Mouse (Mus musculus): Measurements from ENCODE around the gene Rpl23a.

Rpl23a gene

GRCm38 (mm10) chr11:78182961-78183844 lies at the start of gene Rpl23a:
TSS of gene Rpl23a (minus strand) at chr11:78183584.
- in situ Hi-C loops (cut with MboI, MseI), result loop anchor here (10.0 kb wide), 1 partner anchor 952 kb away; no protein-coding TSS in a partner anchor

- in situ Hi-C loops (cut with MboI, MseI), result loop anchor here (5.0 kb wide), 1 partner anchor 41 kb away; no protein-coding TSS in a partner anchor
These were observed 48.1 kb upstream of the Rpl23a start for GRCm38 (mm10) chr11:78231518-78231917.

GRCm38 (mm10) chr11:78223586-78223985 lies 40.2 kb upstream of the Rpl23a start:
- in situ Hi-C loops (cut with MboI, MseI), result no loop called here

GRCm38 (mm10) chr11:78215709-78216317 lies 32.4 kb upstream of the Rpl23a start:
- in situ Hi-C loops (cut with MboI, MseI), result loop anchor here (10.0 kb wide), 1 partner anchor 1809 kb away; no protein-coding TSS in a partner anchor

GRCm38 (mm10) chr11:78213086-78213817 lies 29.9 kb upstream of the Rpl23a start:
- in situ Hi-C loops (cut with MboI, MseI), result loop anchor here (10.0 kb wide), 1 partner anchor 1812 kb away; no protein-coding TSS in a partner anchor

GRCm38 (mm10) chr11:78211513-78211912 lies 28.1 kb upstream of the Rpl23a start:
- in situ Hi-C loops (cut with MboI, MseI), result loop anchor here (10.0 kb wide), 1 partner anchor 1813 kb away; no protein-coding TSS in a partner anchor

GRCm38 (mm10) chr11:78210615-78211014 lies 27.2 kb upstream of the Rpl23a start:
- in situ Hi-C loops (cut with MboI, MseI), result loop anchor here (10.0 kb wide), 1 partner anchor 1814 kb away; no protein-coding TSS in a partner anchor

GRCm38 (mm10) chr11:78209886-78210285 lies 26.5 kb upstream of the Rpl23a start:
- in situ Hi-C loops (cut with MboI, MseI), result loop anchor here (10.0 kb wide), 1 partner anchor 1815 kb away; no protein-coding TSS in a partner anchor

GRCm38 (mm10) chr11:78207190-78207589 lies 23.8 kb upstream of the Rpl23a start:
- in situ Hi-C loops (cut with MboI, MseI), result no loop called here

- in situ Hi-C loops (cut with MboI, MseI), result no loop called here
These were observed 22.2 kb upstream of the Rpl23a start for GRCm38 (mm10) chr11:78205361-78206206.

- in situ Hi-C loops (cut with MboI, MseI), result no loop called here
These were observed 20.9 kb upstream of the Rpl23a start for GRCm38 (mm10) chr11:78204287-78204686.

GRCm38 (mm10) chr11:78202372-78202771 lies 19.0 kb upstream of the Rpl23a start:
- in situ Hi-C loops (cut with MboI, MseI), result no loop called here

- in situ Hi-C loops (cut with MboI, MseI), result no loop called here
These were observed 11.9 kb upstream of the Rpl23a start for GRCm38 (mm10) chr11:78195101-78195863.

GRCm38 (mm10) chr11:78194411-78195100 lies 11.2 kb upstream of the Rpl23a start:
- in situ Hi-C loops (cut with MboI, MseI), result no loop called here

- in situ Hi-C loops (cut with MboI, MseI), result no loop called here
These were observed 9.7 kb upstream of the Rpl23a start, which contains the start of gene Proca1 for GRCm38 (mm10) chr11:78193113-78193512. TSS of gene Proca1 (plus strand) at chr11:78193392.

- in situ Hi-C loops (cut with MboI, MseI), result no loop called here
These were observed 6.7 kb upstream of the Rpl23a start for GRCm38 (mm10) chr11:78190041-78190440.

- in situ Hi-C loops (cut with MboI, MseI), result loop anchor here (10.0 kb wide), 1 partner anchor 945 kb away; no protein-coding TSS in a partner anchor
These were observed 6.1 kb upstream of the Rpl23a start for GRCm38 (mm10) chr11:78189234-78190040.

Data from T-helper 2 cell (primary cell).